Mouse (Mus musculus) small intestine, adult 2 months (tissue): ENCODE data around the gene Ubxn11. TPM values are rescaled to one million over a fixed set of nuclear protein-coding genes. Genes with fewer than 3 reads are reported as not detected.
"Not testable (repeated sequence)": the region's sequence is repeated elsewhere in the genome, so short reads cannot be mapped to it uniquely, and the experiment has no call there.

ENCODE experiments used
- H3K27ac ChIP-seq: fragments of 200-500 bp; 2 replicates; pipeline ENCODE4 v1.5.1; 2012; ENCODE audit warnings: low read depth, low read length, control low read depth, inconsistent platforms; ENCODE audit not compliant: insufficient read depth
- H3K27me3 ChIP-seq: fragments of 200-500 bp; 2 replicates; pipeline ENCODE4 v1.6.1; 2012; ENCODE audit warnings: mild to moderate bottlenecking, moderate library complexity, low read length, inconsistent platforms; ENCODE audit not compliant: control insufficient read depth, insufficient read depth
- H3K36me3 ChIP-seq: fragments of 200-500 bp; 2 replicates; pipeline ENCODE4 v1.6.1; 2012; ENCODE audit warnings: mild to moderate bottlenecking, low read length, control low read depth, inconsistent platforms; ENCODE audit not compliant: control insufficient read depth, insufficient read depth
- H3K4me1 ChIP-seq: fragments of 200-500 bp; 2 replicates; pipeline ENCODE4 v1.6.1; 2012; ENCODE audit warnings: low read length, inconsistent platforms, mixed read lengths; ENCODE audit not compliant: control insufficient read depth, insufficient read depth, insufficient read length
- H3K4me3 ChIP-seq: fragments of 200-500 bp; 2 replicates; pipeline ENCODE4 v1.5.1; 2012; ENCODE audit warnings: low read depth, mild to moderate bottlenecking, control low read depth, inconsistent platforms, low read length, moderate library complexity
- CTCF ChIP-seq: fragments of 200-500 bp; IDR thresholded peaks from 2 replicates; pipeline ENCODE4 v1.5.1; 2012; ENCODE audit warnings: low read depth, mild to moderate bottlenecking, control low read depth, inconsistent platforms, low read length, moderate library complexity, mixed read lengths; ENCODE audit not compliant: insufficient replicate concordance, insufficient read length; ENCODE audit errors: extremely low read depth
- POLR2A ChIP-seq: fragments of 200-500 bp; IDR thresholded peaks from 2 replicates; pipeline ENCODE4 v1.6.1; 2012; ENCODE audit warnings: low read depth, mild to moderate bottlenecking, control low read depth, inconsistent platforms, low read length, moderate library complexity
- WGBS: fragments of 180-500 bp; shearing (Covaris S2); methylation state at CpG from one replicate; pipeline ENCODE4 v1.1.7; 2018; 5-methylcytosine and 5-hydroxymethylcytosine counted together
- polyA plus RNA-seq: library from polyadenylated mRNA; depleted of rRNA; stranded (reverse); fragments of >200 nt; gene quantifications from 2 replicates; pipeline ENCODE4 v1.2.3, GENCODE M21; 2012

The Ubxn11 gene
- polyA plus RNA-seq, 1 experiment = 4.5 TPM

DNA sequence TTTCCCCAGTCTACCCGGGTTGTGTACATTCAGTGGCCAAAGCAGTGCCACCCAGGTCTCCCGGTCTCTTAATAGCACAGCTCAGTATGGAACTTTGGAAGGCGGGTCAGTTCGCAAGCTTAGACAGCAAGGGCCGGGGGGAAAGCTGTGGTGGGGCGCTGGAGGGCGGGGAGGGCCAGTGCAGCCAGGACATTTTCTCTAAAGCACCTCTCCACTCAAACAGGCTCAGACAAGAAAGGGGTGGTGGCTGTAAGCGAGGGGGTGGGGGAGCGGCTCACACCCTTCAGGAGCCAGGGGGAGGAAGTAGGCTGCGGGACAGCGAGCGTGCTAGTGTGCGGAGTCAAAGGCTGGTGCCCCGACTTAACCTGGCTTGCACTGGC, 26.6 kb downstream of the Ubxn11 start:
- no peaks in the 10 kb centered on the region for H3K27me3 ChIP-seq
- 0 out of 2 replicates have a peak, but pooled peaks cover 7% of the 10 kb centered on the region for H3K36me3 ChIP-seq
- peak overlapping the region; percentile 92 for H3K4me3 ChIP-seq
- peak overlapping the region; percentile 80 for H3K27ac ChIP-seq
- TF ChIP-seq CTCF (no peak), POLR2A (0 out of 2 replicates have a peak, but pooled peaks have one; percentile 9)
- peaks cover 45% of the 10 kb centered on the region for H3K4me1 ChIP-seq
- under 1% methylated on average over 14 of the region's 14 CpGs for WGBS

DNA sequence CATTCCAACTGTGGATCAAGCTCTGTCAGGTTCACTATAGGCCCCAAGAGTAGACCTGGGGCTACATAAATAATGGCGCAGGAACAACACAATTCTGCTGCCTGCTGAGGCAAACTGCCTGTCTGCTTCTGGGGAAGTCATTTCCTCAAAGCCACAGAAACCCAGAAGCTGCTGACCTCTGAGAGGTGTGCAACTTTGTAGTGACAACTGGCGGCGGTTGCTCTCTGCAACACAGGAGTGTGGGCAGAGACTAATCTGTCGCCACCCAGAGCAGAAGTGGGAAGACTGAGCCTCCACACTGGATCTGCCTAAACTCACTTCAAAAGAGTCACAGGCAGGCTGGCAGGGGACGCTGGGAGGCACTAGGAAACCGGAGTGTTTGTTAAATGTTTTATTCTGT, 27.1 kb downstream of the Ubxn11 start:
- Histone ChIP-seq H3K36me3 (0 out of 2 replicates have a peak, but pooled peaks cover 7% of the 10 kb centered on the region), H3K27me3 (no peaks in the 10 kb centered on the region), H3K27ac (peak overlapping the region; percentile 73), H3K4me3 (0 out of 2 replicates have a peak overlapping the region, but pooled peaks have one; percentile 5), H3K4me1 (peaks cover 40% of the 10 kb centered on the region)
- TF ChIP-seq POLR2A (no peak), CTCF (no peak)
- WGBS = 34% methylated on average over 6 of the region's 6 CpGs

DNA sequence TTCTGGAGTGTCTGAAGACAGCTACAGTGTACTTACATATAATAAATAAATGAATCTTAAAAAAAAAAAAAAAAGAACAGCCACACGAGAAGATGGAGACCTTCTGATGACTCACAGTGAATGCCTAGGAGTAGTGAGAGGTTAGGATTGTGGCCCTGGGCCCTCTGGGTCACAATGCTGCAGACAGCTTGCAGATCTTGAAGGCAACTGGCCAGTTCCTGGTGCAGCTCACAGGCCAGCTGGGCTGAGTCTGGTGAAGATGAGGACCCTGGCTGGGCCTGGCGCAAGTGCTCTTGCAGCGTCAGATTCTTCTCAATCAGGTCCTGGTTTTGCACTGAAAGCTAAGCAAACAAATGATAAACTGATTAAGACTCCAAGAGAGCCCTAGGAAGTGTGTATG, 29.7 kb downstream of the Ubxn11 start:
- WGBS = 76% methylated on average over 3 of the region's 3 CpGs
- TF ChIP-seq CTCF (no peak), POLR2A (no peak)
- no peaks in the 10 kb centered on the region for H3K27me3 ChIP-seq
- peaks cover 32% of the 10 kb centered on the region for H3K4me1 ChIP-seq
- 0 out of 2 replicates have a peak, but pooled peaks cover 4% of the 10 kb centered on the region for H3K36me3 ChIP-seq
- no peak overlapping the region for H3K4me3 ChIP-seq
- no peak overlapping the region for H3K27ac ChIP-seq

DNA sequence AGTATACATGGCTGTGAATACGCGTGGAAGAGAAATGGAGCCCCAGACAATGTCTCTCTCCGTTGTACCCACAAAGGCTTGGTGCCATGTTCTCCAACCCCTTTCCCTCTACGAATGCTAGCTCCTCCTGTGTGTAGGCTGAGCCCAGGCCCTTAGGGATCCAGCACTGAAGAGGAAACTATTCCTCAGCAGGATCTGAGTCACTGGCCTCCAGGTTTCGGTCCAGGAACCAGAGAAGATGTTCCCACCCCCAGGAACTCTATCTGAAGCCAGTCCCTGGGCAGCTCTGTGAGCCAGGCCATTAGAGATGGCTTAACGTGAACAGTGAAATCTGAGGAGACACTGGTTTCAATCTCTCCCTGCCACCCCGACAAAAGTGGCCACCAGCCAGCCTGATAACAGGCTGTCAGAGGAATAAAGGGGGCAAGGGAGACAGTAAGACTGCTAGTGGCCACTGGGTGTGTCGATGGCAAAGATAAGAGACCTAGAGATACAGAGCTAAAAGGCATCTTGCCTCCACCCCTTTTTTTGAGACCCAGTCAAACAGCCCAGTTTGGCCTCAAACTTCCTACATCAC, 30.2 kb downstream of the Ubxn11 start:
- no peaks in the 10 kb centered on the region for H3K27me3 ChIP-seq
- WGBS = 59% methylated on average over 8 of the region's 8 CpGs
- no peak overlapping the region for H3K4me3 ChIP-seq
- H3K36me3 ChIP-seq = 0 out of 2 replicates have a peak, but pooled peaks cover 4% of the 10 kb centered on the region
- peaks cover 28% of the 10 kb centered on the region for H3K4me1 ChIP-seq
- H3K27ac ChIP-seq = no peak overlapping the region
- TF ChIP-seq POLR2A (no peak), CTCF (no peak)

DNA sequence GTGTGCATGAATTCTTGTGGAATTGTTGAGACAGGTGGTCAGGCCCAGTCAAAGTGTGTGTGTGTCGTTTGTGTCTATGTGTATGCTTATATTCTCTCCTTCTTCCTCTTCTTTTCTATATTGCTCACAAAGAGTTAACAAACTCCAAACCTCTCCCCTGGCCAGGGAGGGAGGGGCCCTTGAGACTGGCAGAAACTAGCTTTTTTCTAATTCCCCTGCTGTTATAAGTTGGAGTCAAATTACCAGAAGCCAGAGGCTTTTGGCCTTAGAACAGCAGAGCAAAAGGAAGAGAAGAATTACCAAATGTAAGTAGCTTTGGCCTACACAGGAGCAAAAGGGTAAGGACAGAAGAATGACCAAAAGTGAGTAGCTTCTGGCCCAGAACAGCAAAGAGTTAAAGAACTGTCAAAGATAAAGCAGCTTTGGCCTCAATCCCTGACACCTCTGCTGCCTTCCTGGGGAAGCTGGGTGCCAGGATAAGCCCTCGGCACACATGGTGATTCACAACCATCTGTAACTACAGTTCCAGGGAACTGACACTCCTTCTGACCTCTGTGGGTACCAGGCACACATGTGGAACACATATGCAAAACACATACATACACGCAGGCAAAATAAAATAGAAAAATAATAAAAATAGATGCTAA, 34.0 kb downstream of the Ubxn11 start:
- no peaks in the 10 kb centered on the region for H3K27me3 ChIP-seq

DNA sequence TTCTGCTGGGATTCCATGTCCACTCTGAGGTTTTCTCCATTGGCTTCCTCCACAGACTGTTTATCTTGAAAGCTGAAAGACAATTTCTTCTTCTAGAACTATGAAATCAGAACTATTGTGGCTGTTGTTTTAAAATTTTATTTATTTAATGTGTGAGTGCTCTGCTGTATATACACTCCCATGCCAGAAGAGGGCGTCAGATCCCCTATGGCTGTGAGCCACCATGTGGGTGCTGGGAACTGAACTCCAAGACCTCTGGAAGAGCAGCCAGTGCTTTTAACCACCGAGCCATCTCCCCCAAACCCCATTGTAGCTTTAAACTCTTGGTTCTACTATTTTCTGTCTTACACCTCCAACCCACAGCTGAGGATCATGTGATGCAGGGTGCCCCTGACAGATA, 36.5 kb downstream of the Ubxn11 start:
- no peak for TF ChIP-seq POLR2A
- Histone ChIP-seq H3K27ac (no peak overlapping the region), H3K4me3 (no peak overlapping the region), H3K4me1 (no peaks in the 10 kb centered on the region), H3K36me3 (0 out of 2 replicates have a peak, but pooled peaks cover under 1% of the 10 kb centered on the region), H3K27me3 (no peaks in the 10 kb centered on the region)
- 91% methylated on average over 2 of the region's 2 CpGs for WGBS

More for the DNA sequence above, 34.0 kb downstream of the Ubxn11 start:
- Histone ChIP-seq H3K4me3 (no peak overlapping the region), H3K36me3 (0 out of 2 replicates have a peak, but pooled peaks cover 2% of the 10 kb centered on the region), H3K4me1 (peaks cover 6% of the 10 kb centered on the region), H3K27ac (no peak overlapping the region)
- no peak for TF ChIP-seq POLR2A
- no peak for TF ChIP-seq CTCF
- 75% methylated on average over 3 of the region's 3 CpGs for WGBS

DNA sequence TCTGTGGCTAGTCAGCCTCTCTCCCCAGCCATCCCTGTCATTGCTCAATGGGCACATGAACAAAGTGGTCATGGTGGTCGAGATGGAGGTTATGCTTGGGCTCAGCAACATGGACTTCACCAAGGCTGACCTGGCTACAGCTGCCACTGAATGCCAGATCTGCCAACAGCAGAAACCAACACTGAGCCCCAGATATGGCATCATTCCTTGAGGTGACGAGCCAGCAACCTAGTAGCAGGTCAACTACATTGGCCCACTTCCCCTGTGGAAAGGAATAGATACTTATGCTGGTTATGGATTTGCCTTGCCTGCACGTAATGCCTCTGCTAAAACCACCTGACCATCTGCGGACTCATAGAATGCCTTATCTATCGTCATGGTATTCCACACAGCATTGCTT, 41.9 kb downstream of the Ubxn11 start:
- not testable (repeated sequence) for H3K27me3 ChIP-seq, H3K4me3 ChIP-seq, H3K27ac ChIP-seq, H3K4me1 ChIP-seq
- WGBS = 96% methylated on average over 5 of the region's 5 CpGs
- H3K36me3 ChIP-seq = peaks cover 21% of the 10 kb centered on the region
